Mouse (Mus musculus) stomach, postnatal 0 days (tissue): ENCODE measurements around the gene Gm21650. TPM values are rescaled to one million over a fixed set of nuclear protein-coding genes. Genes with fewer than 3 reads are reported as not detected.
"Not testable (repeated sequence)": the region's sequence is repeated elsewhere in the genome, so short reads cannot be mapped to it uniquely, and the experiment has no call there.

Experiments
- ATAC-seq: fragments of 200-750 bp; cut with Nextera tagmentation; 2 replicates; pipeline ENCODE4 v1.8.0; 2017; ENCODE audit not compliant: low FRiP score, low TSS enrichment
- DNase-seq: peaks from one replicate; pipeline ENCODE4 v3.0.0-alpha.2; 2016; ENCODE audit warnings: low spot score
- H3K27ac ChIP-seq: fragments of 300-500 bp; sonication (generic); replicated peaks from 2 replicates; pipeline ENCODE4 v1.5.1; 2014; ENCODE audit warnings: mild to moderate bottlenecking, control low read depth
- H3K27me3 ChIP-seq: fragments of 300-500 bp; sonication (generic); 2 replicates; pipeline ENCODE4 v1.6.1; 2014; ENCODE audit warnings: low read length; ENCODE audit not compliant: control insufficient read depth, insufficient read depth
- H3K36me3 ChIP-seq: fragments of 300-500 bp; sonication (generic); 2 replicates; pipeline ENCODE4 v1.6.1; 2014; ENCODE audit warnings: low read length, mixed read lengths; ENCODE audit not compliant: control insufficient read depth, insufficient read depth
- H3K4me1 ChIP-seq: fragments of 300-500 bp; sonication (generic); replicated peaks from 2 replicates; pipeline ENCODE4 v1.6.1; 2014; ENCODE audit warnings: antibody characterized with exemption; ENCODE audit not compliant: control insufficient read depth, insufficient read depth
- H3K4me2 ChIP-seq: fragments of 300-500 bp; sonication (generic); replicated peaks from 2 replicates; pipeline ENCODE4 v1.6.1; 2014; ENCODE audit warnings: low read depth, mild to moderate bottlenecking, control low read depth, moderate library complexity
- H3K4me3 ChIP-seq: fragments of 300-500 bp; sonication (generic); 2 replicates; pipeline ENCODE4 v1.5.1; 2014; ENCODE audit warnings: low read depth, low read length, control low read depth
- H3K9ac ChIP-seq: fragments of 300-500 bp; sonication (generic); 2 replicates; pipeline ENCODE4 v1.6.1; 2014; ENCODE audit warnings: mild to moderate bottlenecking, low read length, control low read depth, mixed read lengths
- H3K9me3 ChIP-seq: fragments of 300-500 bp; sonication (generic); 2 replicates; pipeline ENCODE4 v1.6.1; 2016; ENCODE audit warnings: low read length; ENCODE audit not compliant: control insufficient read depth
- WGBS: fragments of 180-500 bp; shearing (Covaris S2); extraction: QIAGEN DNeasy Blood & Tissue Kit; methylation state at CpG from one replicate; pipeline ENCODE4 v1.1.7; 2014; 5-methylcytosine and 5-hydroxymethylcytosine counted together
- polyA plus RNA-seq: library from polyadenylated mRNA; unstranded; fragments of >200 nt; fragmentation: Nextera tagmentation; extraction: Ambion mirVana; gene quantifications from 2 replicates; pipeline ENCODE4 v1.2.1, GENCODE M21; 2015

Gm21650 gene
- polyA plus RNA-seq = not detected in 2 replicates

DNA sequence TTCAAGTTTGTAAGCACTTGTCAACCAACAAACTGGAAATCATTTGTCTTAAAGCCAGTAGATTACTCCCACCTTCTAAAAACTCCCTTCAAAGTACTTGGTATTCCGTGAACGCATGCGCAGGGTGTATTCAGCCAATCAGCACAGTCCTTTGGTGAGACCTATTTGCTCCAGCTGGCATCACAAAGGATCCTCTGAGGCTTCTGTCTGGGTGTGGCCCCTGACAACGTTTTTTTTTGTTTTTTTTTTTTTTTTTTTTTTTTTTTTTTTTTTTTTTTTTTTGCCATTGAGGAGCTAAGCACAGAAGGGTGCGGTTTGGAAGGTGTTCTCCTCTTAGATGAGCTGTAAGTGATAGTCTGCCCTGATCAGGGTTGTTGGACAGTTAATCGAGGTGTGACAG is at the start of gene Gm21650:
Gene Gm21650 (plus strand): TSS at position 301 of the 400 bp plus-strand sequence.
- not testable (repeated sequence) for H3K9ac ChIP-seq, H3K36me3 ChIP-seq, H3K4me3 ChIP-seq, H3K27ac ChIP-seq, H3K4me2 ChIP-seq, ATAC-seq, DNase-seq, H3K4me1 ChIP-seq, H3K27me3 ChIP-seq, H3K9me3 ChIP-seq
- no CpG with 5 or more reads among the region's 6 CpGs for WGBS
